Mouse (Mus musculus): Measurements from ENCODE around the gene Ppfibp1. TPM values are rescaled to one million over a fixed set of nuclear protein-coding genes. Genes with fewer than 3 reads are reported as not detected.

The Ppfibp1 gene
- polyA plus RNA-seq, 1 experiment from 2014 or later: 12.9 TPM

DNA sequence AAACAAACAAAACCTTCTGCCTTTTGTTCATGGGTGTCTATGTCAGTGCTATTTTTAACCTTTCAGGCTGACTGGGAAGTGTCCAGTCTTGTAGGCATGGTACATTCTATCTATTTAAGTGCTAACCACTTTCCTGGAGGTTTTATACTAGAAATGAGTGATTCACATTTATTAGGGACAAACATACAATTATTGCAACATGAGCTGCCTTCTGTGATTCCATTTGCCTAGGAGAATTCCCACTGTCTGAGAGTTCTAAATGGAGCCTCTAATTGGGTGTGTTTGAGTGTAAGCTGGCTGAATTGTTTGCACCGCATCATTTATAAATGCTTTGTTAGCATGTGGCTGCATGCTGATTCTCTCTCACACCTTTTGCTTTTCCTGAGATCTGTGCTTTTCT lies 27.5 kb downstream of the Ppfibp1 start:
- no peak for ATAC-seq (ENCODE audit: low read depth)
- H3K27me3 ChIP-seq (ENCODE audit: control insufficient read depth, insufficient read depth, low read depth, low read length): no peaks in the 10 kb centered on the region
- no peaks in the 10 kb centered on the region for H3K9me3 ChIP-seq (replicated peaks; ENCODE audit: control insufficient read depth, low read length)
- 85% methylated on average over 1 of the region's 1 CpGs for WGBS (ENCODE audit: insufficient replicate concordance)
- no peak overlapping the region for H3K9ac ChIP-seq (ENCODE audit: low read depth, low read length)
- H3K36me3 ChIP-seq (ENCODE audit: control insufficient read depth, insufficient read depth): no peaks in the 10 kb centered on the region
- no peak overlapping the region for H3K4me2 ChIP-seq (ENCODE audit: low read depth, low read length)
- no peak overlapping the region for H3K27ac ChIP-seq (ENCODE audit: low read length)
- H3K4me3 ChIP-seq (ENCODE audit: low read depth, low read length): no peak overlapping the region
- peaks cover 7% of the 10 kb centered on the region for H3K4me1 ChIP-seq (ENCODE audit: control insufficient read depth, low read depth, low read length)

DNA sequence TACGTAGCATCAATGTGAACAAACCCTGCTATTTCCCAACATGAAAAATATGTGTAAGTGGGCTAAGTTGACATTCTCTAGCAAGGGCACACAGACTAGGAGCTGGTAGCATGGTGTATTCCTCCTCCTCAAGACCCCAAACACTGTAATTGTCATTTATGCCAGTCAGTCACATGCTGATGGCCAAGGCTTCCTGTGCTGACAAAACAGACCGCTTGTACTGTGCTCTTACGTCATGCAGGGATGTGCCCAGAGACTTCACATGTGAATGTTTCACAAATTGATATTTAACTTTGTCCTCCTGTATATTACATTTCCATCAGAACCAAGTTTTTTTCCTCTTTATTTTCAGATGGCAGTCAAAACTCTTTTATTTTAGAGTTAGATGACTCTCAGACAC lies 29.1 kb downstream of the Ppfibp1 start:
- ATAC-seq (ENCODE audit: low read depth): 0 out of 2 replicates have a peak, but pooled peaks have one; percentile 16
- H3K36me3 ChIP-seq (ENCODE audit: control insufficient read depth, insufficient read depth): no peaks in the 10 kb centered on the region
- no peak overlapping the region for H3K4me3 ChIP-seq (ENCODE audit: low read depth, low read length)
- no peaks in the 10 kb centered on the region for H3K9me3 ChIP-seq (replicated peaks; ENCODE audit: control insufficient read depth, low read length)
- no peak overlapping the region for H3K27ac ChIP-seq (ENCODE audit: low read length)
- H3K4me2 ChIP-seq (ENCODE audit: low read depth, low read length): no peak overlapping the region
- no peak overlapping the region for H3K9ac ChIP-seq (ENCODE audit: low read depth, low read length)
- 63% methylated on average over 3 of the region's 3 CpGs for WGBS (ENCODE audit: insufficient replicate concordance)
- H3K4me1 ChIP-seq (ENCODE audit: control insufficient read depth, low read depth, low read length): peaks cover 7% of the 10 kb centered on the region
- no peaks in the 10 kb centered on the region for H3K27me3 ChIP-seq (ENCODE audit: control insufficient read depth, insufficient read depth, low read depth, low read length)

DNA sequence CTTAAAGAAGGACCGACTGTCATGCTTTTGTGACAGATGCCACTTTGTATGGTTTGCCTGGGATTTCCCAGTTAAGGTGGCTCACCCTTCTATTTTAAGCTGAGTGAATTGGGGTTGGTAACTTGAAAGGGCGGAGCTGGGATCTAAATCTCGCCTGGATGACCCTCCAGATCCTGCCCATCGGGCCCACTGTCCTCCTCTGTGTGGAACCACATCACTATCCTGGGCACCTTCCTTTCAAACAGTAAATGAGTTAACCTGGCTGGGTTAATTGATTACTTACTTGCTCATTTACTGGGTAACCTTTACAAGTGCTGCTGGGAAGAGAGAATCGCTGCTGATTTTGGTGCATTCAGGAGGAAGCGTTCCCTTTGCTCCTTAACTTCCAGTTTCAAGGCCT lies 30.1 kb downstream of the Ppfibp1 start:
- Histone ChIP-seq H3K9me3 (replicated peaks; ENCODE audit: control insufficient read depth, low read length) (no peaks in the 10 kb centered on the region), H3K36me3 (ENCODE audit: control insufficient read depth, insufficient read depth) (no peaks in the 10 kb centered on the region), H3K27me3 (ENCODE audit: control insufficient read depth, insufficient read depth, low read depth, low read length) (no peaks in the 10 kb centered on the region), H3K27ac (ENCODE audit: low read length) (no peak overlapping the region), H3K4me1 (ENCODE audit: control insufficient read depth, low read depth, low read length) (peaks cover 2% of the 10 kb centered on the region), H3K9ac (ENCODE audit: low read depth, low read length) (no peak overlapping the region), H3K4me2 (ENCODE audit: low read depth, low read length) (no peak overlapping the region), H3K4me3 (ENCODE audit: low read depth, low read length) (no peak overlapping the region)
- 76% methylated on average over 6 of the region's 6 CpGs for WGBS (ENCODE audit: insufficient replicate concordance)
- no peak for ATAC-seq (ENCODE audit: low read depth)

DNA sequence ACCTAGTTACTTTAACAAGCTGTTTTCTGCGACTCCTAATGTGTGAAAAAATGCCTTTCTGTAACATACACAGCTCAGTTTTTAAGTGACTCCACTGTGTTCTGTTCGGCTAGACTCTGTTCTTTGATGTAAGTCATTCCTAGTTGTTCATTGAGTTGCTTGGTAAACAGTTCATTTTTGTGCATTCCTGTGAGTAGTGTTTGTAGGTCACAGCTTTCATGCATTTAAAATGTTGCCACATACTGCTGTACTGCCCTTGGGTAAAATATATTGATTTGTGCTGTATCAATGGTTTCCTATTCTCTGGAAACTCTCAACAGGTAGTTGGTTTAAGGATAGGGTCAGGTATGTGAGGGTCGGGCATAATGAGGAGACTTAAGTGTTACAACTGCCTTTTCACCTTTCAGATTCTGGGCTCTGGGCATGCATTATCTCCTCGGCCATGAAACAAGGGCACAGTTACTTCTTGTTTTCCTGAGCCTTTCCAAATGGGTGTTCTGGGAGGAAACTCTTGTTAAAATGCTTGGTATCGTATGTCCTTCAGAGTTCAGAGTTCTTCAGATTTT lies 38.2 kb downstream of the Ppfibp1 start:
- no peaks in the 10 kb centered on the region for H3K9me3 ChIP-seq (replicated peaks; ENCODE audit: control insufficient read depth, low read length)
- ATAC-seq (ENCODE audit: low read depth): peak; percentile 82
- H3K4me3 ChIP-seq (ENCODE audit: low read depth, low read length): no peak overlapping the region
- 54% methylated on average over 5 of the region's 5 CpGs for WGBS (ENCODE audit: insufficient replicate concordance)
- H3K4me2 ChIP-seq (ENCODE audit: low read depth, low read length): no peak overlapping the region
- no peaks in the 10 kb centered on the region; the same call in none of the 2 replicates for H3K4me1 ChIP-seq (ENCODE audit: control insufficient read depth, low read depth, low read length)
- H3K9ac ChIP-seq (ENCODE audit: low read depth, low read length): no peak overlapping the region
- H3K27me3 ChIP-seq (ENCODE audit: control insufficient read depth, insufficient read depth, low read depth, low read length): no peaks in the 10 kb centered on the region
- peak overlapping the region; percentile 67 for H3K27ac ChIP-seq (ENCODE audit: low read length)
- no peaks in the 10 kb centered on the region for H3K36me3 ChIP-seq (ENCODE audit: control insufficient read depth, insufficient read depth)

DNA sequence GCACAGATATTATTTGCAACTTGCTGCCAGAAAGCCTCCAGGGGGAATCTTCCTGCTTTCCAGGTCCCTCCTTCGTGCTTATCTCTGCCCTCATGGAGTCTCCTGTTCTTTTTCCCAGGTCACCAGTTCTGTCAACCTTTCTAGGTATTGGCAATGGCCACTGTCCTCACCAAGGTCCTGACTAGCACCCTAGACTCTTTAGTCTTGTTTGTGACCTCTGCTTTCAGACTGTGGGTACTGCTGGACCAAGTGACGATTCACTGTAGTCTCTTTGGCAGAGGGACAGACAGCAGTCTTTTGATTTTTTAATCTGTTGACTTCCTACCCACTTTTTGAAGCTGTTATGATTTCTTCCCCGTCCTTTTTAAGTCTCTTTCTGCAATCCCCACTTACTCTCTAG lies 39.8 kb downstream of the Ppfibp1 start:
- ATAC-seq (ENCODE audit: low read depth): no peak
- WGBS (ENCODE audit: insufficient replicate concordance): 38% methylated on average over 3 of the region's 3 CpGs
- H3K27ac ChIP-seq (ENCODE audit: low read length): no peak overlapping the region

DNA sequence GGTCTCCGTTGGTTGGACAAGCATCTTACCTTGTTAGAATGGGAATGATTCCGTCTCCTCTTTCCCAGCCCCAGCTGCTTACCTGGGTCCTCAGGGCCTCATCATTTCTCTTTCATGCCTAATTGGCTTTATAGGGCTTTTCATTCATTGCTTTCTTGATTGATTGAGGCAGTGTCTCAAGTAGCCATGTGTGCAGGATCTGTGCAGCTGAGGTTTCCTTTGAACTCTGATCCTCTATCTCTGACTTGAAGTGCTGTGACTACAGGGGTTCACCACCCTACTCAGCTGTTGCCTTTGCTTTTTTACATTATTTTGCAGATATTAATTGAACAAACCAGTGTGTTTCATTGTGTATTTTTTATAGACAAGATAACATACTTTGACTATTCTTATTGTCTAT lies 40.7 kb downstream of the Ppfibp1 start:
- Histone ChIP-seq H3K9ac (ENCODE audit: low read depth, low read length) (no peak overlapping the region), H3K27ac (ENCODE audit: low read length) (no peak overlapping the region), H3K9me3 (replicated peaks; ENCODE audit: control insufficient read depth, low read length) (no peaks in the 10 kb centered on the region), H3K27me3 (ENCODE audit: control insufficient read depth, insufficient read depth, low read depth, low read length) (no peaks in the 10 kb centered on the region), H3K4me2 (ENCODE audit: low read depth, low read length) (no peak overlapping the region), H3K36me3 (ENCODE audit: control insufficient read depth, insufficient read depth) (no peaks in the 10 kb centered on the region), H3K4me3 (ENCODE audit: low read depth, low read length) (no peak overlapping the region), H3K4me1 (ENCODE audit: control insufficient read depth, low read depth, low read length) (no peaks in the 10 kb centered on the region; the same call in none of the 2 replicates)
- 74% methylated on average over 2 of the region's 2 CpGs for WGBS (ENCODE audit: insufficient replicate concordance)
- no peak for ATAC-seq (ENCODE audit: low read depth)

More for the DNA sequence above, 39.8 kb downstream of the Ppfibp1 start:
- Histone ChIP-seq H3K9ac (ENCODE audit: low read depth, low read length) (no peak overlapping the region), H3K4me3 (ENCODE audit: low read depth, low read length) (no peak overlapping the region), H3K4me1 (ENCODE audit: control insufficient read depth, low read depth, low read length) (no peaks in the 10 kb centered on the region; the same call in none of the 2 replicates), H3K9me3 (replicated peaks; ENCODE audit: control insufficient read depth, low read length) (no peaks in the 10 kb centered on the region), H3K27me3 (ENCODE audit: control insufficient read depth, insufficient read depth, low read depth, low read length) (no peaks in the 10 kb centered on the region), H3K36me3 (ENCODE audit: control insufficient read depth, insufficient read depth) (no peaks in the 10 kb centered on the region), H3K4me2 (ENCODE audit: low read depth, low read length) (no peak overlapping the region)

DNA sequence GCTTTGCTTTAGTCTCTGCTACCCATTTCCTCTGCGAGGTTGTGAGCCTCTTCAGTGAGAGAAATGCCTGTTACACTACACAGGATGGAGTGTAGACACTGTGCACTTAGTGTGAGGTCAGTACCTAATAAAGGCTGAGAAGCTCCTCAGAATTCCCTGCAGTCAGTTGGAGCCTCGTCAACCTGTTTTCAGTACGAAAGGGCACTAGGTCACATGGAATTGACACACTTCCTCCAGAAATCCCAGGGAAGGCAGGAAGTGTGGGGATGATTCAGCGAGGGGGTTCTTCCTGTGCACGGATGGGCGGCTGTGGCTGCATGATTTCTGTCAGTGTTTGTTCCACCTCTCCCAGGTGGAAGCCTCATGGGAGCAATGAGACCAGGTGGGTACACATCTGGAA lies 44.8 kb downstream of the Ppfibp1 start:
- Histone ChIP-seq H3K27ac (ENCODE audit: low read length) (no peak overlapping the region), H3K4me3 (ENCODE audit: low read depth, low read length) (no peak overlapping the region), H3K27me3 (ENCODE audit: control insufficient read depth, insufficient read depth, low read depth, low read length) (no peaks in the 10 kb centered on the region), H3K4me1 (ENCODE audit: control insufficient read depth, low read depth, low read length) (no peaks in the 10 kb centered on the region; the same call in 1 of the 2 replicates), H3K4me2 (ENCODE audit: low read depth, low read length) (no peak overlapping the region), H3K9ac (ENCODE audit: low read depth, low read length) (no peak overlapping the region), H3K36me3 (ENCODE audit: control insufficient read depth, insufficient read depth) (no peaks in the 10 kb centered on the region), H3K9me3 (replicated peaks; ENCODE audit: control insufficient read depth, low read length) (no peaks in the 10 kb centered on the region)
- ATAC-seq (ENCODE audit: low read depth): peak; percentile 65
- WGBS (ENCODE audit: insufficient replicate concordance): 31% methylated on average over 6 of the region's 6 CpGs

DNA sequence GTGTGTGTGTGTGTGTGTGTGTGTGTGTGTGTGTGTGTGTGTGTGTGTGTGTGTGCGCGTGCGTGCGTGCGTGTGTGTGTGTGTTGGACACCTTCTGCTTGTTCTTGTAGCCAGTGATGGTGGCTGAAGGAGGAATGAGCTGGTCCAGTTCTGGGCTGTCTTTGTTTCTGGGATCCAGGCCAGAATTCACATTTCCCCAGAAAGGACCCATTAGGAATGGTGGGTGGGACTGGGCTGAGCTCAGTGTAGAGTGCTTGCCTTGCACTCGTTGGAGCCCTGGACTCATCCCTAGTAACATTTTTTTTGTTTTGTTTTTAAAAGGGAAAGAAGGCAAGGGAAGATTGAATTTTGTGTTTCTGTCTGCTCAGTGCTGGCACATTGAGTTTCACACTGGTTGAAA lies 47.7 kb downstream of the Ppfibp1 start:
- Histone ChIP-seq H3K36me3 (ENCODE audit: control insufficient read depth, insufficient read depth) (no peaks in the 10 kb centered on the region), H3K4me3 (ENCODE audit: low read depth, low read length) (no peak overlapping the region), H3K9ac (ENCODE audit: low read depth, low read length) (no peak overlapping the region), H3K9me3 (replicated peaks; ENCODE audit: control insufficient read depth, low read length) (no peaks in the 10 kb centered on the region), H3K27me3 (ENCODE audit: control insufficient read depth, insufficient read depth, low read depth, low read length) (no peaks in the 10 kb centered on the region), H3K4me2 (ENCODE audit: low read depth, low read length) (no peak overlapping the region), H3K27ac (ENCODE audit: low read length) (no peak overlapping the region), H3K4me1 (ENCODE audit: control insufficient read depth, low read depth, low read length) (no peaks in the 10 kb centered on the region)
- ATAC-seq (ENCODE audit: low read depth): no peak
- WGBS (ENCODE audit: insufficient replicate concordance): 72% methylated on average over 6 of the region's 6 CpGs

DNA sequence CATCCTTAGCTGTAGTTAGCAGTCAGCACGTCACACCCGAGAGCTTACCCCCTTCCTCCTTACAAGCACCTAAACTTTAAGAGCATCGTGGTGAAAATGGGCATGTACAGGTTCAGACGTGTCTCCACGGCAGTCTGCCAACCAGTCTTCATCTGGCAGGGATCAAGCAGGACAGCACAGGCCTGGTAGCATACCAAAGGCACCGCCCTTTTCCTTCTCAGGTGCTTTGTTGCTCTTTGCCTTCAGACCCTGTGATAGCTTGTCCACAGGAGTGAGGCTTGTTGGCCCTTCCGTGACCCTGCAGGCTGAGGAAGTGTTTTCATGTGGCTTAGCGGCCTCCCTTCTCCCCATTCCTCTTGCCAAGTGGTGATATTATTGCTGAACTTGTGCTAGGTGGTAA lies 50.7 kb downstream of the Ppfibp1 start:
- WGBS (ENCODE audit: insufficient replicate concordance): 66% methylated on average over 8 of the region's 8 CpGs
- Histone ChIP-seq H3K4me3 (ENCODE audit: low read depth, low read length) (no peak overlapping the region), H3K27me3 (ENCODE audit: control insufficient read depth, insufficient read depth, low read depth, low read length) (no peaks in the 10 kb centered on the region), H3K4me2 (ENCODE audit: low read depth, low read length) (no peak overlapping the region), H3K36me3 (ENCODE audit: control insufficient read depth, insufficient read depth) (no peaks in the 10 kb centered on the region), H3K27ac (ENCODE audit: low read length) (no peak overlapping the region), H3K9ac (ENCODE audit: low read depth, low read length) (no peak overlapping the region), H3K9me3 (replicated peaks; ENCODE audit: control insufficient read depth, low read length) (no peaks in the 10 kb centered on the region), H3K4me1 (ENCODE audit: control insufficient read depth, low read depth, low read length) (no peaks in the 10 kb centered on the region)
- ATAC-seq (ENCODE audit: low read depth): no peak

Measured in liver, embryonic 16.5 days (tissue).